ENCODE assay signal across 8 mouse cellular contexts in the genomic region with DNA sequence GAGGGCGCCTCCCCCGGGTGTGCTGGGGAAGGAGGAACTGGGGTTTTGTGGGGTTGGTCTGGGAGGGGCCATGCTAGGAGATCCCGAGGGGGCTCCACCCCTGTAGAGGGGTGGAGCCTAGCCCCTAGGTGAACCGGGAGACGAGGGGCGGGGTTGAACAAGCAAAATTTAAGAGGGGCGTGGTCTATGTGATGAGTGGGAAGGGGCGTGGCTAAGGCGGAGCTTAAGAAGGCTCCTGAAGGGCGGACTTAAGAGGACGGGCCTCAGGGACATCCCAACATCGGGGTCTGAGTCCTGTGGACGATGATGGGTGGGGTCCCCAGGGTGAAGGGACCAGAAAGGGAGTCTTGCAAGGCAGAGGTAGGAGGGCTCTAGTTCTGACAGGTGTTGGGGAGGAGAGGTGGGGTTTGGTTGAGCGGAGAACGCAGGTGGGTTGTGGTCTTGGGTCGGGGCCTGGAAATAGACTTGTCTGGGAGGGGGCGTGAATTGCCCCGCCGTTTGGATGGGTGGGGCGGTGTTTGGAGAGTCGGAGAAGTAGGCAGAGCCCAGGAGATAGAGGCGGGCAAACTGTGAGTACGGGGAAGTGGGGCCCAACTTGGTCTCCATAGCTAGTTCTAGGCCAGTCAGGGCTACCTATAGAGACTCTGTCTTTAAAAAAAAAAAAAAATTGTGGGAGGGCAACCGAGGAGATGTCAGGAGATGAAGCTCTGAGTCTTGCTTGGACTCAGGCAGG. TPM values are rescaled to one million over a fixed set of nuclear protein-coding genes. Genes with fewer than 3 reads are reported as not detected.
DNase-seq lines count a peak whose midpoint lies in the region; ATAC-seq and TF ChIP-seq lines count a peak whose summit lies in the region.

No protein-coding gene starts in this region.

- no peaks in the 10 kb centered on the region for H3K9me3 ChIP-seq in heart, embryonic 15.5 days (replicated peaks)

- ATAC-seq in heart, embryonic 15.5 days (replicated peaks; ENCODE audit: insufficient number of reproducible peaks, insufficient read depth, low FRiP score, low read depth) = peak; percentile 23; the same call in 1 of the 2 replicates
- ATAC-seq in megakaryocyte, adult 5-6 weeks (ENCODE audit: poor library complexity, severe bottlenecking) = peak; percentile 58

- peak; percentile 58 for DNase-seq in layer of hippocampus, adult 11-12 months (ENCODE audit: low spot score)
- DNase-seq in layer of hippocampus, adult 18-20 months (ENCODE audit: low spot score in 2 of 2) = no peak
- DNase-seq in embryo, embryonic 11.5 days (ENCODE audit: low read depth, low spot score) = peak; percentile 40
- DNase-seq in kidney, postnatal 10 days = peak; percentile 89
- DNase-seq in spleen, adult 2 months (ENCODE audit: low read depth in 1 of 2, low spot score in 2 of 2) = peak; percentile 53 to 66
- no peak for DNase-seq in cerebellum, adult 2 months

- H3K36me3 ChIP-seq in heart, embryonic 15.5 days = no peaks in the 10 kb centered on the region
- H3K36me3 ChIP-seq in spleen, adult 2 months (ENCODE audit: control insufficient read depth, insufficient read depth, low read length) = no peaks in the 10 kb centered on the region

- no peak overlapping the region for H3K27ac ChIP-seq in heart, embryonic 15.5 days
- 0 out of 2 replicates have a peak overlapping the region, but pooled peaks have one; percentile 29 for H3K27ac ChIP-seq in spleen, adult 2 months (ENCODE audit: insufficient read depth, low read length)
- no peak overlapping the region for H3K27ac ChIP-seq in cerebellum, adult 2 months (ENCODE audit: insufficient read depth, low read length)

- 2% methylated on average over 24 of the region's 24 CpGs for WGBS in heart, embryonic 15.5 days
- 5% methylated on average over 24 of the region's 24 CpGs for WGBS in spleen, adult 2 months
- WGBS in cerebellum, adult 2 months = 10% methylated on average over 24 of the region's 24 CpGs

- 0 out of 2 replicates have a peak overlapping the region, but pooled peaks have one; percentile 21 for H3K9ac ChIP-seq in heart, embryonic 15.5 days

- H3K4me1 ChIP-seq in heart, embryonic 15.5 days (replicated peaks) = peaks cover 20% of the 10 kb centered on the region
- peaks cover 11% of the 10 kb centered on the region for H3K4me1 ChIP-seq in spleen, adult 2 months (ENCODE audit: control insufficient read depth, insufficient read depth, insufficient read length)
- H3K4me1 ChIP-seq in cerebellum, adult 2 months (ENCODE audit: control insufficient read depth, insufficient read depth, low read length) = no peaks in the 10 kb centered on the region

- H3K27me3 ChIP-seq in heart, embryonic 15.5 days = peaks cover 73% of the 10 kb centered on the region
- H3K27me3 ChIP-seq in spleen, adult 2 months (ENCODE audit: control insufficient read depth, insufficient read depth, low read length) = no peaks in the 10 kb centered on the region
- H3K27me3 ChIP-seq in cerebellum, adult 2 months (ENCODE audit: control insufficient read depth, insufficient read depth, low read length) = peaks cover 3% of the 10 kb centered on the region; the same call in 1 of the 2 replicates

- H3K4me2 ChIP-seq in heart, embryonic 15.5 days = peak overlapping the region; percentile 66

- TF ChIP-seq POLR2A in spleen, adult 2 months (IDR thresholded peaks at IDR 0.05; ENCODE audit: low read depth, low read length) = no peak
- TF ChIP-seq POLR2A in cerebellum, adult 2 months (IDR thresholded peaks at IDR 0.05; ENCODE audit: borderline replicate concordance, insufficient read depth, low read length) = no peak

- 0 out of 2 replicates have a peak, but pooled peaks have one; percentile 10 for TF ChIP-seq CTCF in spleen, adult 2 months (IDR thresholded peaks at IDR 0.05; ENCODE audit: extremely low read depth, insufficient read depth, insufficient read length, insufficient replicate concordance)
- TF ChIP-seq CTCF in cerebellum, adult 2 months (IDR thresholded peaks at IDR 0.05; ENCODE audit: borderline replicate concordance, insufficient read depth, low read depth, low read length) = no peak

- H3K4me3 ChIP-seq in heart, embryonic 15.5 days = peak overlapping the region; percentile 48
- peak overlapping the region; percentile 58; the same call in 1 of the 2 replicates for H3K4me3 ChIP-seq in spleen, adult 2 months (ENCODE audit: extremely low read depth, insufficient read depth, insufficient read length)
- no peak overlapping the region for H3K4me3 ChIP-seq in cerebellum, adult 2 months (replicated peaks; ENCODE audit: insufficient read depth, low read depth, low read length)

RNA-seq across cellular contexts. Expression of gene Tmem221, which starts 0.5 kb away (rescaled TPM):
- under 1 TPM in 1 of 2 experiments, not detected in 1; 0.20 TPM for total RNA-seq in layer of hippocampus, adult 18-20 months (2021)
- 0.42 and 1.1 TPM in 2 replicates for polyA plus RNA-seq in heart, embryonic 15.5 days (2015; fragmentation: Nextera tagmentation; extraction: Ambion mirVana)
- total RNA-seq in megakaryocyte, adult 5-6 weeks (2015) = 1.7 and 1.8 TPM in 2 replicates
- total RNA-seq in megakaryocyte, adult 5-6 weeks (2017) = 0.57 and 0.99 TPM in 2 replicates
- 8.5 and 8.9 TPM in 2 replicates for polyA plus RNA-seq in spleen, adult 2 months (2012; rRNA removed)
- polyA plus RNA-seq in cerebellum, adult 2 months (2012; rRNA removed) = 0.21 and 0.26 TPM in 2 replicates

RNA-seq across cellular contexts. Expression of gene Nxnl1, which starts 7.3 kb away (rescaled TPM):
- total RNA-seq in layer of hippocampus, adult 18-20 months (2021) = under 1 TPM; 0.12 to 0.15 TPM
- polyA plus RNA-seq in heart, embryonic 15.5 days (2015; fragmentation: Nextera tagmentation; extraction: Ambion mirVana) = 0.08 TPM in 1 of 2 replicates, not detected in the other
- total RNA-seq in megakaryocyte, adult 5-6 weeks (2015) = not detected in 2 replicates
- total RNA-seq in megakaryocyte, adult 5-6 weeks (2017) = 0.11 TPM in 1 of 2 replicates, not detected in the other
- polyA plus RNA-seq in spleen, adult 2 months (2012; rRNA removed) = not detected in 2 replicates
- polyA plus RNA-seq in cerebellum, adult 2 months (2012; rRNA removed) = 0.10 and 0.11 TPM in 2 replicates

RNA-seq across cellular contexts. Expression of gene Slc27a1, which starts 9.6 kb away (rescaled TPM):
- total RNA-seq in layer of hippocampus, adult 18-20 months (2021) = 100 to 1,000 TPM; 105 to 126 TPM
- polyA plus RNA-seq in heart, embryonic 15.5 days (2015; fragmentation: Nextera tagmentation; extraction: Ambion mirVana) = 18.8 and 27.8 TPM in 2 replicates
- total RNA-seq in megakaryocyte, adult 5-6 weeks (2015) = 1.5 and 2.0 TPM in 2 replicates
- total RNA-seq in megakaryocyte, adult 5-6 weeks (2017) = 2.8 and 3.9 TPM in 2 replicates
- polyA plus RNA-seq in spleen, adult 2 months (2012; rRNA removed) = 38.2 and 47.0 TPM in 2 replicates
- polyA plus RNA-seq in cerebellum, adult 2 months (2012; rRNA removed) = 142 and 153 TPM in 2 replicates

RNA-seq across cellular contexts. Expression of gene Mvb12a, which starts 16.4 kb away (rescaled TPM):
- 10 to 100 TPM; 29.9 to 37.9 TPM for total RNA-seq in layer of hippocampus, adult 18-20 months (2021)
- 51.1 and 65.2 TPM in 2 replicates for polyA plus RNA-seq in heart, embryonic 15.5 days (2015; fragmentation: Nextera tagmentation; extraction: Ambion mirVana)
- total RNA-seq in megakaryocyte, adult 5-6 weeks (2015) = 47.1 and 48.5 TPM in 2 replicates
- total RNA-seq in megakaryocyte, adult 5-6 weeks (2017) = 42.8 and 68.8 TPM in 2 replicates
- 89.9 and 119 TPM in 2 replicates for polyA plus RNA-seq in spleen, adult 2 months (2012; rRNA removed)
- polyA plus RNA-seq in cerebellum, adult 2 months (2012; rRNA removed) = 113 and 118 TPM in 2 replicates

RNA-seq across cellular contexts. Expression of gene Bst2, which starts 21.9 kb away (rescaled TPM):
- 1 to 10 TPM; 3.8 to 5.4 TPM for total RNA-seq in layer of hippocampus, adult 18-20 months (2021)
- polyA plus RNA-seq in heart, embryonic 15.5 days (2015; fragmentation: Nextera tagmentation; extraction: Ambion mirVana) = 34.6 and 45.1 TPM in 2 replicates
- 19.6 and 23.1 TPM in 2 replicates for total RNA-seq in megakaryocyte, adult 5-6 weeks (2015)
- total RNA-seq in megakaryocyte, adult 5-6 weeks (2017) = 91.4 and 111 TPM in 2 replicates
- polyA plus RNA-seq in spleen, adult 2 months (2012; rRNA removed) = 371 and 457 TPM in 2 replicates
- polyA plus RNA-seq in cerebellum, adult 2 months (2012; rRNA removed) = 13.6 and 17.3 TPM in 2 replicates

Comparison
In these comparisons a context has a peak if more than half of its experiments do, and no peak if none do; other contexts are left out.
1. DNase-seq: peak in layer of hippocampus, adult 11-12 months (single experiment), embryo, embryonic 11.5 days (single experiment), kidney, postnatal 10 days (single experiment) and spleen, adult 2 months (2 of 2); none in layer of hippocampus, adult 18-20 months (0 of 2) and cerebellum, adult 2 months (0 of 2).